Mouse (Mus musculus) T-helper 17 cell (primary cell): Measurements from ENCODE around the gene Pyroxd2.

Experiments used
- in situ Hi-C, 2 experiments: fragments of 300-600 bp; cut with MboI, MseI; formaldehyde crosslinking; loops; 1 replicate in 1 of 2; 2 replicates in 1 of 2; pipeline ENCODE4 v1.15.1; 2025; ENCODE audit warnings: high pct_unique_total_duplicates in 2 of 2

Gene Pyroxd2

DNA sequence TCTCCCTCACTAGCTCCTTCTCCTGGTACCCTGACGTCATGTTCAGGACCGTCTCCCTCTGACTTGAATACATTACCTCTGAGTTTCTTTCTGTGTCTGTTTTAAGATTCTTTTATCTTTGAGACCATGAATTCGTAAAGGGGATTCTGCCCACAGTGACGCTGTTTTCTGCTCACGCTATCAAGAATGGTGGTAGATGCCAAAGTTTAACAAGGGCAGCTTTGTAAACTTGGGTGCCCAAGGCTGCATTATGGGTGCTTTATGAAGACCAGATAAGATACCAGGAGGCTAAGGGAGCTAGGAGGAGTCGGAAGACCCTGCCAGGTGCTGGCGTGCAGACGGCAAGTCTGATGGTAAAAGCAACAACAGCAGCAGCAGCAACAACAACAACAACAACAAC is 5.9 kb downstream of the Pyroxd2 start:
- in situ Hi-C loops = no loop called here

DNA sequence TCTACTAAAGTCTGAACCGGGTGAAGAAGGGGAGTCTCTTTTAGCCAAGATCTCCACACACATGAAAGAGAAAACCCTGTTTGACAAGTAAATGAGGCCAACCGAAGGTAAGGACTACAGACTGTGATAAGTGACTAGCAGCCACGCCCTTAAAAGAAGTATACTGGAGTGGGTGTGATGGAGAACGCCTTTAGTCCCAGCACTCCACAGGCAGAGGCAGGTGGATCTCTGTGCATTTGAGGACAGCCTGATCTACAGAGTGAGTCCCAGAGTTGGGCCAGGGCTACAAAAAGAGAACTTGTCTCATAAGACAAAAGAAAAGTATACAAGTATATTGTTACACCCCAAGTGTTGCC is 6.7 kb downstream of the Pyroxd2 start:
- in situ Hi-C loops = no loop called here

DNA sequence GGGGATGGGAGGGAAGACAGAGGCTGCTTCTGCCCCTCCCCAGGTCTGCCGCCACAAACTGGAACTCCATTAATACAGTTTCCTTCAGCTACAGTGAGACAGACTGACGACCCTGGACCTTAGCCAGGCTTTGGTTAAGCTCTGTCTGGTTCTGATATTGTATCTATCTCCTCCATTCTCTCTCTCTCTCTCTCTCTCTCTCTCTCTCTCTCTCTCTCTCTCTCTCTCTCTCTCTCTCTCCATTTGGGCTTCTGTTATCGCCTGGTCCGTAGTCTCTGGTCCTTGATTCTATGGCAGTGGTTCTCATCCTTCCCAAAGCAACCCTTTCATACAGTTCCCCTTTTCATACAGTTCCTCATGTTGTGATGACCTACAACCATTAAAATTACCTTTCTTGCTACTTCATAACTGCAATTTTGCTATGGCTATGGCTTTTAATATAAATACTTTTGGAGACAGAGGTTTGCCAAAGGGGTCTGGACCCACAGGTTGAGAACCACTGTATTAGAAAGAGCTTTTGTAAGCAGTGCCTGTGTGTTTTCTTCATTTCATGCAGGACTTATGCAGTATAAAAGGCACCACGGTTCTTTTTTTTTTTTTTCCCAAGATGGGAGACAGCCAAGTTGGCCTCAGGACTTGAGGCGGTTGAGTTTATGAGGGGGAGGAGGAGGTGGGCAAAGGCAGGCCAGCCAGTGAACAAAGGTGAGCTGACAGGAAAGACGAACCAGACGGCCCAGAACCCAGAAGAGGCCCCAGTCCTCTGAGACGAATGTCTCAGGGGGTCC is 7.3 kb downstream of the Pyroxd2 start:
- in situ Hi-C loops = no loop called here

DNA sequence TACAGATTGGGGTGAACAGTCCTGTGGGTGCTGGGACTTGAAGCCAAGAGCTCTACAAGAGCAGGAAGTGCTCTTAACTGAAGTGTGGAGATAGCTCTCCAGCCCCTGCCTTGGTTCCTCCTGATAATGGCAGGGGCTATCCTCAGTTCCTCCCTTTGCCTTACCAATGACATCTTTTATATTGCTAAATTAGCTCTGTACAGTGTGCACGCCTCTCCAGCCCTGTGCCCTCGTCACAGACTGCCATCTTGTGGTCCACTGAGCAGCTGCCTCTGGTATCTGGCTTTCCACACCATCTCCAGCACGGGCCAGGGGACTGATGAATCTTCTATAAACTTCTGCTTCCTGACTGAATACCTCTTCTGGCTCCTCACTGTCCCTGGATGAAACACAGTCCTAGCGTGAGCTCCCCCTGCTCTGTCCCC is 8.4 kb downstream of the Pyroxd2 start:
- in situ Hi-C loops = no loop called here

DNA sequence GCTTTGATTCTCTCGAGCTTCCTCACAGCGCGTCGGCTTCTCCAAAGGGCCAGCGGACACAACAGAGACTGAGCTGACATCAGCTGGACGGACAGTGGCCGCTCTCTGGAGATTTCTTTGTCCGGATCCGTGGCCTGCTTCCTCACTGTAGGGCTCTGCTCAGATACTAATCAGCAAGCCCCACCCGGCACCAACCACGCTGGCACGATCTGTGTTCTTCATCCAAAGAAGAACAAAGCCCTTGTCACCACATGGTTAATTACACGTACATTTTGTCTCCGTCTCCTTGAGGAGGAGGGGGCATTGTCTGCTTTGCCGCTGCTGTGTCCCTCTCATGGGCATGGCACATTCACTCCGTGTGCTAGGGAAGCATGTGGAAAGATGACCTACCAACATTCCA is 9.3 kb downstream of the Pyroxd2 start:
- in situ Hi-C loops = no loop called here

DNA sequence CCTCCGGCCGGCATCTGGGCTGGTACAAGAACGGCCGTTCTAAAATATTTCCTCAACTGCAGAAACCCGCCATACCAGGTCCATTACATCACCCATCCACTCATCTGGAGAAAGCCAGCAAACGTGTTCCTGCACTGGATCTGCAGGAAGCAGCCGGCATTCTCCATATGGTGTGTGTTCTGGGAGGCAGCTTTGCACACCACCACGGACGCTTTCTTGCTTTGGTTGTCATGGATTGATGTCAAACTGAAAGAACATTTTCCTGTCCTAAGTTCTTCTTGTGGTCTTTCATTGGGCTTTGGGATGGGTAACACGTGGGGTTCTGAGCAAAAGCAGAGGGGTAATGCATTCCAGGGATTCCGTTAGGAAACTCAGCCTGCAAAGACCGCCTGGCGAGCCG is 10.7 kb downstream of the Pyroxd2 start:
- in situ Hi-C loops = no loop called here

DNA sequence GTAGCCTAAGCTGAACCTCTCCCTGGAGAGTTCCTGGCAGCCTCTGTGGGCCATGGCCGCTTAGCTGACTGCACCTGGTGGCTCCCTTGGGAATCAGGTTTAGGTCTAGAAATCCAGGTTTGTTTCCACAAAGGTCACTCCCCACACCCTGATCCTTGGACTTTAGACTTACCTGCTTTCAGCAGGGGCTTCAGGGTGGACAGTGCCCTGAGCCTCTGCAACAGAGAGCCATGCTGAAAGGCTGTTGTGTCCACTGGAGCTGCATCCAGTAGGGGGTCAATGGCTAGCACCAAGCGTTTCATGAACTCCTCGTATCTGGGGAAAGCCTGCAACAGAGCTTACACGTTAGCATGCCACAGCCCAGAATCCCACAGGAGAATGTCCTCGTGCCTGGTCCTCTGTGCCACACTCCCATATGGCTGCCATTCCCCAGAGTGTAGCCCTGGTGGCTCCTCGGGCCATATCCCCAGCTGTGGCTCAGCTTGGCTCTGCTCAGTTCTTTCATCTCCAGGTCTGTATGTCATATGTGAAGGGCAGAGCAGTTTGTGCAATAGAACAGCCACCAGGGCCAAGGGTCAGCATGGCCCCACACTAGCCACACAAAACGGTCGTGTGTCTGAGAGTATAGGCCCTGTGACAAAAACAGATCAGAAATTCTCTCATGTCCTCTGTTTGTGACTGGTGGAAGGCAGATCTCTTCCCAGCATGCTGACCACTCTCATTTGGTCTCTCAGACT is 12.2 kb downstream of the Pyroxd2 start:
- in situ Hi-C loops = no loop called here

DNA sequence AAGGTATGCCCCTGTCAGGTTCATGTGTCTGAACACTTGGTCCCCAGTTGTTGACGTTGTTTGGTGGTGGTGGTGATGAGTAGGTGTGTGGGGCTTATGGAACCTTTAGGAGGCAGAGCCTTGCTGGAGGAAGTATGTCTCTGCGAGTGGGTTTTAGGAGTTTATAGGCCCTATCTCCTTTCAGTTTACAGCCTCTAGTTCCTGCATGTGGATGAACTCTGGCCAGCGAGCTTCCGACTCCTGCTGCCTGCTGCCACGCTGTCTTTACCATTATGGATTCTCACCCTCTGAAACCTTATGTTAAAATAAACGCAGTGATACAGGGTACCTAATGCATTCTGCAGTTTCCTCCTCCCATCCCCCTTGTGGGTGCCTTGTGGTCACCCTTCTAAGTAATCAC is 12.8 kb downstream of the Pyroxd2 start:
- in situ Hi-C loops = no loop called here

DNA sequence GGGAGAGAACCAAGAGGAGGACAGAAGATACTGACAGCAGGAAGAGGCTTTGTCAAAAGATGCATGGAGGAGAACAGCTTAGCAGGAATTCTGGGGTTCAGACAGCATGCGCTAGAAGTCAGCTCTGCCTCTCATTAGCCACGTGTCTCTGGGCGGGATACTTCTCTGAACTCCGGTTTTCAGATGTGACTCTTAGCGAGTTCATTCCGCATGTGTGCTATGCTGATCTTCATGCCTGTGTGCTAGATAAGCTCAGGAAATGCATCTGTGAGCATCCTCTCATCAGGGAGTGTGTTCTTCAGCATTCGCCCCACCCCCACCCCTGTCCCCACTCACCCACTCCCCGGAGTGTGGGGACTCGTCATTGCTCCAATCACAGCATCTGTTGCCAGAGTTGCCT is 14.8 kb downstream of the Pyroxd2 start:
- in situ Hi-C loops = no loop called here

DNA sequence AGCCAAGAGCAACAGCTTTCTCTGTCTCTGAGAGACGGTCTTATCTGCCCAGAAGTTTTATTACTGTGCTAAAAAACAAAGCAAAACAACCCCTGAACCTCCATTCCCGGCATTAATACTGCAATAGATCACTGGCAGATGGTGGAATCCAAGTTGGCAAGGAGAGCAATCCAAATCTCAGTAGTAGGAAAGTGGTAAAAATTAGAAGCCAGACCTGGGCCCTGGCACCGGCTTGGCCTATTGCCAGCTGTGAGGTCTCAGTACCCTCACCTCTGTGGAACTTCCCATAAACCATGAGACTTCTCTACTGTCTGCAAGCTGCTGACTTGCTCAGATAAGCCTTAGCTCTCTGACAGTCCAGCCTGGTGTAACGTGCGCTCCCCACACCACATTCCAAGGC is 17.6 kb downstream of the Pyroxd2 start:
- in situ Hi-C loops = no loop called here

DNA sequence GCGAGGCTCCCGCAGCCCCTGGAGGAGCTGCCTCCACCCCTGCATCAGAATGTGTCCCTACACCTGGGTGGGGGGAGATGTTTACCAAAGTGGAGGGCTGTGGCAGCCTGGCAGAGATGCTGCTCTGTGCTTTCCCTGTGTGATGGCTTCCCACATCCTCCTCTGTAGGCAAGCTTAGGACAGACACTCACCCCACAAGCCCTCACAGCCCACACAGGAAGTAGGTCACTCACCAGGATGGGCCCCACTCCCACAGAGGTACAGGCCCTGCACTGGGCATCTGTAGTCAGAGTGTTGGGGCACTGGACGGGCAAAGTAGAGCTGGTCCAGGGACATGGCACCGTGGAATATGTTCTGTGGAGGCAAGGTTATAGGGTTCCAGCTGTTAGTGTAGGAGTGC is 25.2 kb downstream of the Pyroxd2 start:
- in situ Hi-C loops = no loop called here

DNA sequence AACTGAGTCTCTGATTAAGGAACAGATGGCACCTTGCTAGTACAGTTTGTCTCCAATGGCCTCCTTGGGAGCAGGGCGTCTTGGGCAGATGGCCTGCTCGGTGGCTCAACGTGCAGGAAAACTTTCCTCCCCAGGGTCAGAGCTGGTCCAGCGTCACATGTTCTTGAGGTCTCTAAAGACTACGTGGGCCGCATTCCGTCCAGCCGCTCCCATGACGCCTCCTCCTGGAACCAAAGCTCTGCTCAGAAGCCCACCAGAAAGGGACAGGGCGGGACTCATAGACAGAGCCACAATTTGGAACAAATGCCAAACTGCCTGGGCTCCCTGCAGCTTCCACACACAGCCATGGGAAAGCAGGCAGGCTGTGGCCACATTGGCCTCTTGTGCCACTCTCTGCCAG is 25.8 kb downstream of the Pyroxd2 start:
- in situ Hi-C loops = no loop called here

DNA sequence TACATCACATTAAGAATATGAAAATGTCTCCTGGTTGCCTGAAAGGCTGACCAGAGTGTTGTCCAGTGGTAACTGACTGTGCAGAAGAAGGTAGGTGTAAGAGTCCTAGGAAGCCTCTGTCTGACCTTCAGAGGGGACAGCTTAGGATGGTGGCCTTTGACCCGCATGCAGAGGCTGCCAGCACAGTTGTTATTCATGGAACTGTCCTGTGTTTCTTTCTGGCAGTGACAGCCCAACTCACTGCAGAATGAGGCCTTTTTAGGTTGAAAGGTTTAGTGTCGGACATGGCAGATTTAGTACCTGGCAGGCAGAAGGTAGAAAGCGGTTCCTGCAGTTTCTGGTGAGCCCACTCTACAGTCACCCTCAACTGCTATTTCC is 26.6 kb downstream of the Pyroxd2 start:
- in situ Hi-C loops = no loop called here

DNA sequence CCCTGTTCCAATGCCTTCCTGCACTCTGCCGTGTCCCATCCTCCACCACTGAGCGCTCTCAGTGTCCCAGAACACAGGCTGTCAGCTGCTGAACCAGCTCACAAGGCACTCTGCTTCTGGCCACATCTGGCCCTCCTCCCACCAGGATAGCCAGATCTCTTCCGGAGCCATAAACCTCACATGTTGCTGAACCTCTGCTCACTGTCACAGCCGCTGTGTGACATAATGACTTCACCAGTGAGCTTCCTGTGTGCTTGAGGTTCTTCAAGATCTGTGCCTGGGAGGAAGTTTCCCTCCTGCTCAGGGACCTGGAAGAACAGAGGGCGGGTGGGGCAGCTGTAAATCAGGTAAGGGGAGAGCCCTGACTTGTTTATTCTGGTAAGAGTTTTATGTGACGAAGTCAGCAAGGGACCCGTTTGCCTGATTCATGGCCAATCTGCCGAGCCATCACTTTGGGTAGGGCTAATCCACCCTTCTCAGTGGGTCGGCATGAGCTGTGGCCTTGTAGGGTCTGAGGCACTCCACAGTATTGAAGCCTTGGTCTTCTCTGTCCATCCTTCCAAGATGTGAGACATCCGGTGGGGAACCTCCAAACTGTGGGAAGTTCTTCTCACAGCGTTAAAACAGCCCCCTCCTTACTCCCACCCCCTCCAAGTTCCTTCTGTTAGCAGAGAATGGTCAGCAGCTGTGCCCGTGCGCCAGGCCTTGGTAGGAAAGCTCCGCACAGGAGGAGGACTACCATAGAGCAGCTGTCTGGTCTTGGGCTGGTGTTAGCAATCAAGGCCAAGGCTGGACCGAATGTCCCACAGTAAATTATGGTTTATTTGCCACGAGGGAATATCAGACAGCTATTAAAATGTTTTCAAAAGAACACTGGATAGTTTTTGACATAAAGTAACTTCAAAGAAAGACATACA is 27.3 kb downstream of the Pyroxd2 start:
- in situ Hi-C loops = no loop called here

DNA sequence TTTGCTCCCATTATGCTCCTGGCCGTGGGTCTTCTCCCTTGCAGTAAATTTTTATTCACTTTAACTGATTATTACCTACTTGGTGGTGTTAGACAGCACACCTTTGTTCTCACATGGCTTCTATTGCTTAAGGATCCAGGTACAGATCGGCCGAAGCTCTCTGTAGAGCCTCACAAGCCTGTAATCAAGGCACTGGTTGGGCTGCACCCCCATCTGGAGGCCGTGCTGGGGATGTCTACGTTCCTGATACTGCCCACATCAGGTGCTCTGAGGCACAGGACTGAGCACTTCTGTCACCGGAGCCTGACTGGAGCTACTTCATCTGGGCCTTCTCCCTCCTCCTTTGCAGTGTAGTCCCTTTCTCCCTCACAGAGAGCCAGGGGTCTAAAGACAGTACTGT is 29.3 kb downstream of the Pyroxd2 start:
- in situ Hi-C loops = no loop called here

DNA sequence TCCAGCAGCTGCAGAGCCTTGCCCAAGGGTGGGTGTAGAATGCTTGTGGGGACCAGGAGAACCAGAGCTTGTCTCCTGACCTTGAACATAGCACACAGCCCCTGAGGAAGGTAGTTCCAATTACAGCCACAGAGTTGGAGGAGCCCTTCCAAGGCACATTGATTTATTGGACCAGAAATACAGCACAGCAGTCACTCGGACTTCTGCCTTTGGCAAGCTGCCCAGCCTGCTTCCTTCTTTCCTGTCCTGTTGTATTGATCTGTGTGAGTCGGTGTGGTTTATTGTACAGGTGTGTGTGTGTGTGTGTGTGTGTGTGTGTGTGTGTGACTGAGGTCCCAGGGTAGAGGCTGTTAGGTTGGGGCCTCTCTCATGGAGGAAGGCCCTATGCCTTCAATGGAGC is 30.1 kb downstream of the Pyroxd2 start:
- in situ Hi-C loops = no loop called here

DNA sequence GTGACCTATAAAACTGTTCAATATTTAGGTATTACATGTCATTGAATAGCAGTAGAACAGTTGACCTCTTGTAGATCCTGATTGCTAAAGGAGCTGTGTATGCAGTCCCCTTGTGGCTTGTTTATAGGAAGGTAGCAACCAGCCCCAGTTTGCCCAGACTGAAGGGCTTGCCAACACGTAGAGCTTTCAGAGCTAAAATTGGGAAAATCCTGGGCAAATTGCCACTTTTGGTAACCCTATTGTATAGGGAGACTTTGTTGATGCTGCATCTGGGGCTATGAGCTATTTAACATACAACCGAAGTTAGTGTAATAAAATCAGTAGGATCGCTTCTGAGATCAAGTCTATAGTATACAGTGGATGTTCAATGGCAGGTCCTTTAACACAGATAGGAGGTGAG is 34.5 kb downstream of the Pyroxd2 start:
- in situ Hi-C loops = no loop called here

DNA sequence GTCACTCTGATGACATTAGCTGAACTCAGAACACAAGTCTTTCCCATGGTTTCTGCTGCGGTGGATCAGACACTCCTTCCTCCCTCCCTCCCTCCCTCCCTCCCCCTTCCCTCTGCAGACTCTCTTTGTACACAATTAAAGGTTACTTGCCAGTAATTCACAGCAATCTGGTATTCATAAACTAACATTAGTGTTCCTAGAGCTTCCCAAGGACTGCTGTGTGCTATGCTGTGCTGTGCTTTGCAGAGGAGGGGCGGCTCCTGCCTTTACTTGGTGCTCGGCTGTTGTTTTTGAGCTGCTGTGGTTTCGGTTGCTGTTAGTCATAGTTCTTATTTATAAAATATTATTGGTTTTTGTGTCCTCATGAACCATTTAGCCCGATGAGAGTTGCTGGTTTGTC is 34.9 kb downstream of the Pyroxd2 start:
- in situ Hi-C loops = no loop called here

DNA sequence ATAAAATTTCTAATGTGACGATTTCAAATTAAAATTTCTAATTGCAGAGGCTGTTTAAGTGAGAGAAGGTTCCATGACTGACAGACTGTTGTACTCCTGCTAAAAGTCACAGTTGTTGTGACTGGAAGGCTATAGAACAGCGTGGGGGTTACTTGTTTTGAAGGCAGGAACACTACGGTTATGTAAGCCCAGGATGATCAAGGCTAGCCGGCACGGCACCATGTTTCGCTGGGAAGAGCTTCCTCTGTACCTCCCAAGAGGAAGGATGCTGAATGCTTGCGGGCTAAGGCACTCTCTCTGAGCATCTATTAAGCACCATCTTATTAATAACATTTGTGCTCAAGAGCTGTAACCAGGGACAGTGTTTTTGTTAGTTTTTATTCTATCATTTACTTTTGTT is 36.1 kb downstream of the Pyroxd2 start:
- in situ Hi-C loops = no loop called here

DNA sequence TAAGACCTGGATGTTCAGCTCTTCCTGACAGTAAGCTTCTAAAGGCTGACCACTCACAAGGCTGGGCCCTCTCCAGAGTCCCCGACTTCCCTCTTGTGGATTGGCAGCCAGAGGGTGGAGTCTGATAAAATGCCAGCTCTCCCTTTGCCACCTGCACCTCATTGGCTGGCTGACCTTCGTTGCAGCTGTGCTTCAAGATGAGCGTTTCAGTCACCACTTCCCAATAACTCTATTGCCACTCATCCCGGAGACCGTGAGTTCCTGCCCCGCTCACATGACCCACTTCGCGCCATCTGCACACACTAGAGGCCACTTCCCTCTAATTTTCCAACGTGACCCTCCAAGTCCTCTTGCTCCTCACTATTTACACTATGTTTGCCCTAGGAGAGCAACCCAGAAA is 38.8 kb downstream of the Pyroxd2 start:
- in situ Hi-C loops = no loop called here

DNA sequence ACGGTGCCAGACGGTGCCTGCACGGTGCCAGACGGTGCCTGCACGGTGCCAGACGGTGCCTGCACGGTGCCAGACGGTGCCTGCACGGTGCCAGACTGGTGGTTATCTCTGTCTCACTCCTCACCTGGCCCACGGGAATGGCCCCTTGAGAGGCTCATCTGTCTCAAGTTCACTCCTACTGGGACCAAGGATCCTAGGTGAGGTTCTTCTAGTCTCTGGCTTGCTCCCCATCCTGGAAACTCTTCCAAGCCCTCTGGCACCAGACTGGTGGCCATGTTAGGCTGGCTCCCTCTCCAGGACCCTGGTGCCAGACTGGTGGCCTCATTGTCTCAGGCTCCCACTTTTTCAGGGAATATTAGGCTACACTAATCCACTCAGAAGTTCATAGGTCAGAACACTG is 53.1 kb downstream of the Pyroxd2 start:
- in situ Hi-C loops = no loop called here

DNA sequence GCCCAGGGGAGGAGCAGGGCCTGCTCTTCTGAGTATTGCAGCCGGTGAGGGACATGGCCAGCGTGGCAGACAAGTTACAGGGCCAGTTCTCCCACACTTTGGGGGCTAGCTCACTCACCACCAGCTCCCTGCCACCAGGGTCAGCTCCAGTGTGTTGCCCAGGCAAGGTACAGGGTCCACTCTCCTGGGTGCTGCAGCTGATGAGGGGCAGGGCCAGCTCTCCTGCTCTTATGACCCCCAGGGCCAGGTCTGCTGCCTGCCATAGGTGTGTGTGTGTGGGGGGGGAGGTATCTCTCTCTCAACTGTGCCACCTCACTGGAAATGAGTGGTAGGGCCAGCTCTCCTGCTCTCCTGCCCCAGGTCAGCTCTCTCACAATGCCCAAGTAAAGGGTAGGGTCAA is 54.0 kb downstream of the Pyroxd2 start:
- in situ Hi-C loops = no loop called here
